Mouse (Mus musculus) cerebral cortex, adult 2 months (tissue): ENCODE results near the gene Btf3.

ENCODE experiments used
- WGBS: fragments of 180-500 bp; shearing (Covaris S2); methylation state at CpG from one replicate; pipeline ENCODE4 v1.1.7; 2018; 5-methylcytosine and 5-hydroxymethylcytosine counted together

Btf3 gene

GRCm38 (mm10) chr13:98276253-98276652 lies 40.6 kb downstream of the Btf3 start:
- 91% methylated on average over 7 of the region's 7 CpGs for WGBS

GRCm38 (mm10) chr13:98275646-98276045 lies 41.2 kb downstream of the Btf3 start:
- 76% methylated on average over 4 of the region's 4 CpGs for WGBS

GRCm38 (mm10) chr13:98274023-98274422 lies 42.8 kb downstream of the Btf3 start:
- 93% methylated on average over 9 of the region's 9 CpGs for WGBS

- 19% methylated on average over 5 of the region's 5 CpGs for WGBS
Measured at GRCm38 (mm10) chr13:98264111-98264510, 52.7 kb downstream of the Btf3 start.

- under 1% methylated on average over 16 of the region's 16 CpGs for WGBS
Measured at GRCm38 (mm10) chr13:98263458-98263987, 53.3 kb downstream of the Btf3 start.

- under 1% methylated on average over 71 of the region's 71 CpGs for WGBS
Measured at GRCm38 (mm10) chr13:98262636-98263457, 54.0 kb downstream of the Btf3 start, which contains the start of the genes Utp15 and Ankra2. Gene Utp15 (minus strand): TSS chr13:98263041. Gene Ankra2 (plus strand): TSS chr13:98263074.
